Mouse (Mus musculus): ENCODE results near the gene Cd2.

GRCm38 (mm10) chr3:101232570-101232969, 55.2 kb downstream of the Cd2 start:
- TF ChIP-seq POLR2A (IDR thresholded peaks at IDR 0.05; ENCODE audit: extremely low read depth, insufficient read depth, low read length) (no peak), CTCF (IDR thresholded peaks at IDR 0.05; ENCODE audit: low read depth, low read length) (no peak)

Data from liver, adult 2 months (tissue).